Mouse (Mus musculus): ENCODE measurements around the gene Skp1a. TPM values are rescaled to one million over a fixed set of nuclear protein-coding genes. Genes with fewer than 3 reads are reported as not detected.
A peak's percentile ranks its signal among the peaks of the same experiment; 100 is the strongest.

Gene Skp1a
- polyA plus RNA-seq, 3 experiments from 2014 or later = 274 to 332 (median 300) TPM

DNA sequence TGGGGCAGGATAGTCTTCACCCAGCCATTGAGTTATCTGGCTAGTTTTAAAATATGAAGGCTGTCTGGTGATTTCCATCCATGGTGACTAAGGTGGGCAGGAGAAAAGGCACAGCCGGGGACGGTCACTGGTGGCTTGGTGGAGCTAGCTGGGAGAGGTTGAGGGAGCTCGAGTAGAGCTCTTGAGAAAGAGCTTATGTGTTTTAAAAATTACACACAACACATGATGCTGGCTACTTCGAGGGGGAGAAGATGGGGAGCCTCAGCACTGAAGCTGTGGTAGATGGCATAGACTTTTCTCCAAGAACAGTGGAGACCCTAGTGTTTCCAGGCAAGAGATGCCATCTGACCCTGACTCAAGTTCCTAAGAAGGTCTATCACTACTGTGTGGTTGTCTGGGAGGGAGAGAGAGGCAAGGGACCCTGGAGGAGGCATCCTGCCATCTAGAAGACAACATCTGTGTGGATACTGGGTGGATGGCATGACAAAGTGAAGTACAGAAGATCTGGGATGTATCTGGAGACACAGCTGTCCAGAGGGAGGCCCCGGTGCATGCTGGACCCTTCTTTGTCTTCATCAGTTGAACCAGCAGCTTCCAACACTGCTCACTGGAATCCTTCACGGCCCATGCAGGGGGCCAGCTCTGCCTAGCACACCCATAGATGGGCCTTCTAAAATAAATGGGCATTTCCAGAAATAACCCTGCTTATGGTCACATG, 45.8 kb downstream of the Skp1a start:
- ATAC-seq = no peak

DNA sequence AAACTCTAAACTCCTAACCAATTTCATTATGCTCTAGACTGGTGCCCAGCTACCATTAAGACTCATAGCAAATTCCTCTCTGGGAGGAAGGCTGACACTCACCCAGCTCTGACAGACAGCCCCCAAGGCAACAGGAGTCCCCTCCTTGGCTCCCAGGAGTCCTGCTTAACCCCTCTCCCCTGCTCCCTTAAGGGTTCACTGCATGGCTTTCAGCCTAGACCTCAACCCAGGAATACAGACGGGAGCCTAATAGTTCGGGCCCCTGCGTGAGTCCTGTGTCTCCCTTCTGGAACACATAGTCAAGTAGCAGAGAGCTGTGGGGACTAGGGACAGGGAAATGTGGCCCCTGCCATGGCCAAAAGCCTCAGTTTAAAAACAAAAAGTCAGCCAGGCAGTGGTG, 46.4 kb downstream of the Skp1a start:
- ATAC-seq = no peak

DNA sequence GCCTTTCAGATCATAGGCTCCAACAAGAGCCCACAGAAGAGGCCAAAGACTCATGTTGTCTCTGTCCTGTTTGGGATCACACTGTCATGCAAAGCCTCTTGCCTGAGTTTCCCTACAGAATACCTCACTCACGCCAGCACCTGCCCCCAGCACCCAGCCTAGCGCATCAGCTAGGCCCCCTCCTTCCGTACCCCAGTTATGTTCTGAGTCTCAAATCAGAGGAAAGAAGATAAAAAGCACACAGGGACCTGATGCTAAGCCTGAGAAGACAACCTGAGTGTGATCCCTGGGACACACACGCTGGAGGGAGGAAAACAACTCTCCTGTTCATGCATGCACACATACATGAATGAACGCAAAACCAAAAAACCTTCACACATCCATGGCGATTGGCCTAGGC, 47.2 kb downstream of the Skp1a start:
- no peak for ATAC-seq

DNA sequence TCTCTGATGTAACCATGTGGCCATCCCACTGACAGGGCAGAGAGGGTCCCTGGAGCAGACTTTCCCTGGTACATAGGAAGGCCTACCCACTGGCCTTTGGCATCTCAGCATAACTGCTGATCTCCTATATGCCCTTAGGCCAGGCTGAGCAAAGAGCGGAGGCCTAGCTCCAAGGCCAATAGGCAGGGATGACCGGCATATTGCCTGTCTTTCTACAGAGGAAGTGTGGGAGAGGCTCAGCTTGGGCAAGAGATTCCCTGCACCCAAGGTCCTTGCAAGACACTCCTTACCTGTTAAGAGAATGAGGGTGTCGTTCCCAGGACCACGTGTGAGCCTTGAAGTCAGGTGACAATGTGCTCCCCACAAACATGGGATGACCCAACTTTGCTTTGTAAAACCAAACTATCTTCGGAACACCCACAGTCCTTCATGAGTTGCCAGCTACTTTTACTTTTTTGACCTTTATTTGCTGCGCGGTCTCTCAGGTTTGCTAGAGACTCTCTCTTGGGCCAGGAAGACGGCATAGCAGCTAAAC, 47.9 kb downstream of the Skp1a start:
- no peak for ATAC-seq

DNA sequence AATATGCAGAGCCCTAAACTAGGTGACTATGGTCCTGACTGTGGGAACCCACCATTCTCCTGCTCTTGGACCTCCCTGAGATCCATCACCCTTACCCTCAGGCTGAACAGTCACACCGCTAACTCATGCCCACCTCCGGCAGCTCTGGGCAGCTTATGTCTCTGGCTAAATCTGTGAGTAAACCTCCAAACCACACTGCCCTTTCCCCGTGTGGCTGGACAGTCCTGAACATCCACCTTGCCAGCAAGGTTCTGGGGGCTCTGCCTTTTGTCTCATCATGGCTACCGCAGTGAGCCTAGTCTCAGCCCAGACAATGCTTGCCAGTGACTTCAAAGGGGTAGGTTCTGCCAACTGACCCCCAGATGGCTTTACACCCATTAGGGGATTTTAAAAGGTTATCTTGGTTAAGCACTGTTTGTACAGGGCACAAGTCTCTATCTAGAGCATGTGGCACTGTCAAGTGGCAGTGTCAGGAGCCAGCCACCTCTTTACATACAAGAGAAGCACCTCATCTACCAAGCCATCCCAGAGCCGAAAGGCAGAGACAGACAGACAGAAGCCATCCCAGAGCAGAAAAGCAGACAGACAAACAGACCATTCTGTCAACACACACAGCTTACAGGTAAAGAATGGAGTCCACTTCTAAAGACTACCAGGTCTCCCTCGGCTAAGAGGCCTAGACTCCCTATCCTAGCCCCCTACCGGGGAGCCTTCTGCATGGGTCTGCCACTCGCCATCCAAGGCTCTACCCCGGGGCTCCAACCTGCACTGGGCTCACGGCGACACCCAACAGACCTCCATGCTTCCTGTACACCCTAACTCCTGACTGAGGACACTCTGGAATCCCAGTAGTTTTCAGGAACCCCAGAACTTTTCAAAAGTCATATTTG, 49.0 kb downstream of the Skp1a start:
- no peak for ATAC-seq

DNA sequence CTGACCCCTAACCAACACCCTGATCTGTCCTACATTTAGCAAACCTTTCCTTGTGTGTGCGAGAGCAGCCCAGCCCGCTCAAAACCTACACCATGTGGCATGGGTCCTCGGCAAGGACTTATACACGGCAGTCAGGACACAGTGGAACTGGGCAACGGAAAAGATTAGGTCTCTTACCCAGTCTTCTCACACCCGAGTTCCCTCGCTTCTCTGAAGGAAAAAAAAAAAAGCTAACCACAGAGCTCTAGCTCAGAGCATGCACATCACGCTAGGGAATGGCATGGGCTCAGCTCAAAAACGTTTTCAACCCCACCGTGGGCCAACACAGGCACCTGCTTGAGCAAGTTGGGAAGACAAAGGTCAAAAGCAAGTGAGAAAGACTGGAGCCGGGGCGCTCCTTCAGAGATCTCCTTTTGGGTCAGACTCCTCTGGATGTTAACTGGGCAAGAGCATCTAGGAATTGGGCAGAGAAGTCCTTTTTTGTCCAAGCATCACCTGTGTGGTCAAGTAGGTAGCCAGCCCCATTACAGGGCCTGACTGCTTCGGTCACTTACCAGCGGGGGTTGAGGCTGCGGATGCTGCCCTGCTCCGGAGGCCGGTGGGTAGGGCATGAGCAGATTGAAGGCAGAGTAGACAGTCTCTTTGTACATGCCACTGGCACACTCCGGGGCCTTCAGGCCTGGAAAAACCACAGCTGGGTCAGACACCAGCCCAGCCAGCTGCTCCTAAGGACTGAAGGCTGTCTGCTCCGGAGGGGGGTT, 50.0 kb downstream of the Skp1a start:
- no peak for ATAC-seq

DNA sequence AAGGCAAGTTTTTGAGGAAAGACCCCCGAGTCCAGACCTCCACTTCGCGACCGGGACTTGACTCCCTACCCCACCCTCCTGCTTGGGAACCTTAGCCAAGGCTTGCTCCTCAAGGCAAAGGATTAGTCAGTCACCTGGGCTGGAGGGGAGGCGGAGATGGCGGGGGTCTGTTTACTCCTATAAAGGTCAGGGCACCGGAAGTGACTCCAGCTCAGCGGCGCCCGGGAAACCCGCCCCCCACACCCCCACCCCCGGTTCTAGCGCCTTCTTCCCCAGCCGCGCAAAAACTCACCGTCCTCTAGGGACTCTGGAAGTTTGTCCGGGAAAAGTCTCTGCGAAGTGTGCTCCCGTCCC, 50.6 kb downstream of the Skp1a start:
- peak; percentile 23 for ATAC-seq

DNA sequence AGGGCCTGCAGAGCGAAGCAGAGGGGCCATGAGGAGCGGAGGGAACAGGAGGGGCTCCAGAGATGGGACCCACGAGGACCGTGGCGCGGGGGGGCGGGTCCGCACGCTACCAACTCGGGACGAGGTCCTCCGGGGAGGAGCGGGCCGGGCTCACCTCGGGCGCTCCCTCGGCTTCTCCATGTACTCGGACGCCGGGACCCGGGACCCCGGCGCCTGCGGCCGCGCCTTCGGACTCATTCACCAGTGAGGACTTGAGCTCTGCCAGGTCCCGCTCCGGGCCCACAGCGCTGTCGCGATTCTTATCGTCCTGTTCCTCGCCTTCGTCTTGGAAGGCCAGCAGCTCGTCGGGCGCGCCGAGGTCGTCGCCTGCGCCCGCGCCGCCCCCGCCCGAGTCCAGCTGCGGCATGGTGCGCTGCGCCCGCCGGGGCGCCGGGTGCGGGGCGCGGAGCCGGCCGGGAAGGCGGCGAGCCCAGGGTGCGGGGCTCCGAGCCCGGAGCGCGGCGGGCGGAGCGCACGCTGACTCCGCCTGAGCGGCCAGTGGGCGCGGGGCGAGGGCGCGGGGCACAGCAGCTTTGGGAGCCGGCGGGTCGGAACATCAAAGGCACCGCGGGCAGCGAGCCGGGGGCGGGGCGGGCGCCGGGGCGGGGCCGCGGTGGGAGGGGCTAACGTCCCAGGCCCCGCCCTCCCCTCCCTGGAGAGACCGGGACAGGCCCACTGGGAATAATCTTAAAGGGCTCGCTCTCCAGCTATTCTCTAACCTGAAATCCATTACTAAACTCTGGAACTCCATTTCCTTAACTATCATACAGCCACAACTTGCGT, 51.2 kb downstream of the Skp1a start, which contains the start of gene Tcf7:
Gene Tcf7 (minus strand): TSS at position 241 of the 822 bp plus-strand sequence.
- no peak for ATAC-seq

DNA sequence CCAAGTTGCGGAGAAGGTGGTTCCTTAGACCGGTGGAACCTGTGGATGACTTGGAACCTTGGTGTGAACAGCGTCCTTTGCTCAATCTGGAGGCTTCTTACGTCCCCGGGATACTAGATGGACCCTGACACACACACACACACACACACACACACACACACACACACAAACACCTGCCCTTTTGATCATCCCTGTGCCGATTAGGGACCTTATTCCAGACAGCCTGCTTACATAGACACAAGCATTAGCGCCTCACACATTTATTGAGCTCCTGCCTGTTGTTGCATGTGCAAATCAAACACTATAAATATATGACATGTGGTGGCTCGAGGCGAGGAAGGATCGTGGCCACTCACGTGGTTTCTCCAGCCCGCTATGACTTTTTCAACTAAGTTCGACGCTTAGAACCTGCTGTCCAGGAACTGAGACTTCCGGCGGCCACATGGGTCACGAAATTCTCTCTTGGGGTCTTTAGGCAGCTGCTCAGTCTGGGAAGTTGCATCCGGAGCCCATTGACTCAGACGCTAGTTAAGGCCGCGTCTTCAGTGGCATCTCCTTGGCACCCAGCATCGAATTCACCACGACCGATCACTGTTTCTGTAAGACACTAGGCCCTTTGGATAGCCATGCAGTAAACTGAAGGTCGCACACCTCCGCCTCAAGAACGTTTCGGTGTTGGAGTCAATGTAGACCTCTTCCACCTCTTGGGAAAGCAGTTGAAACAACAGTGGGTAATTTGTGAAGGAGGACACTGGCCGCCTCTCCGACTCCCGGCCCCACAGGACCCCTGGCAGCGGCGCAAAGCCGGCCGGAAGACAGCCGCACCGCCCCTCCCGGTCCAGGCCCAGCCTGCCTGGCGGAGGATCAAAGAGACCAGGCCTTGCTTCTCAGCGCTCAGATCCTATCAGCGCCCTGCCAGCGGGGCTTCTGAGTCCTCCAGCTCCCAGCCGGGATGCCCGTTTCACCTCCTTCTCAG, 52.1 kb downstream of the Skp1a start:
- peak; percentile 55 for ATAC-seq

DNA sequence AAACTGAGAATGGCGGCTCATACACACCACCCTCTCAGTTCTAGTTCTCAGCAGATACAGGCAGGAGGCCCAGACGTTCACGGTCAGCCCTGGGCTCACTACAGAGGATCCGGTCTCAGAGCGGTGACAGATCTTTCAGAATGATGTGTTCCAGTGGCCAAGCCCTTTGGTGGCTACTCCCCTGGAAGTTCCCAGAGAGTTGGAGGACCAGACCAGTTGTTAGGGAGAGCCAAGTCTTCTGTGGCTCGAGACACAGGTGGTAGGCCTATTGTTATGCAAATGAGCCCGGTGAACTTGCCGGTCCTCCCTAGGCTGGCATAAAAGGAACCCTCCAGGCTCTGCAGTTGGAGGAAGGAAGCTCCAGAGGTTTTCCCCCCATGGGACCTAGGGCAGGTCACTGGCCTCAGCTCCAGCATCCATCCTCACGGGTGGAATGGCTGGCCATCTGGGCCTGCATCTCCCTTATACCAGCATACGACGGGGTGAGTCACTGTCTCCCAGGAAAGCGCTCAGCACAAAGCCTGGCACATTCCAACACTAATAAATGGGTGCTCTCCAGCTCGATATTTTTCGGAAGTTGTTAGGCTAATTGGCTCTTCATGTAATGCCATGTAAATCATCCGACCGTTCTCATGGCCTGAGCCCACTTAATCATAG, 54.6 kb downstream of the Skp1a start:
- ATAC-seq = no peak

DNA sequence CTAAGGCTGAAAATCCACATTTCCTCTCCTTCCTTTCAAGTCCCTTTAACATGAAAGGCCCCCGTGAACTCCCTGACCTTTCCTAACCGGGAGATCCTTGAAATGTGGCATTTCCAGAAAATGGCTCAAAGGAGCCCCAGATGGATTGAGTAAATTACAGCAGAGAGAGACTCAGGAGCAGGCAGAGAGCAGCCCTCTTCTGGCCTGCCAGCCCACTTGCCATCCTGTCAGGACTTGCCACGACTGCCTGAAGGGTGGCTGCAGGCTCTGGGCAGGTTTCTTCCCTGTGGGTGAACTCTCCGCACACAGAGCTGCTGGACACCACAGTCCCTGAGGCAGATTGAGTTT, 55.1 kb downstream of the Skp1a start:
- no peak for ATAC-seq

DNA sequence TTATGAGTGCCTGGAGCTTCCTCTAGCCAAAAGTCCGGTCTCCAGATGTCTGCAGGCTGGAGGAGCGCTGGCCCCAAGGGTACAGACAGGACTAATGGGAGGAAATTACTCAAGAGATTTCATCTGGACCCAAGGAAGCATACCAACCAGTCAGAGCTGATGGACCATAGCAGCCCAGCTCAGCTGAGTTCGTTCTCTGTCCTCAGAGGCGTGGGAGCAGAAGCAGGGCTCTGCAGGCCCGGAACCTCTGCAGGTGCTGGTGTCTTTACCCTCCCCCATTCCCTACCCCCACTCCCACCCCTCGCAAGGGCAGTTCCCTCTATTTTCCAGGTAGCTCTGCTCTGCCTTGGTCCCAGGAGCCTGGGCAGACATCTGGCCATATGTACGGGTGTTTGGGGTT, 60.6 kb downstream of the Skp1a start:
- no peak for ATAC-seq

DNA sequence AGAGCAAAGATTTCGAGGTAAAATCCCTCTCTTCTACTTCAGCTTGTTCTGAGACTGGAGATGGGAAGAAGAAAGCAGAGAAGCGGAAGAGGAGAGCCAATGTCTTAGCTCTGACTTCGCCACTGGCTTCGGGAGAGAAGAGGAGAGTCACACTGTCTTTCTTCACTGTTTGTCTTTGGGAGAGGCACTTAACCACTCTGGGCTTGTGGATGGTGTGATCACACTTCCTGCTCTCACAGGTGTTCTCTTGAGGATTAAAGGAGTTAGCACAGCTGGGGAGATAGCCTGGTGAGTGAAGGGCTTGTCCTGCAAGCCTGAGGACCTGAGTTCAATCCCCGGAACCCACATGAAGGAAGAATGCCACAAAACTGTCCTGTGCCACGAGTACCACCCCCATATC, 61.1 kb downstream of the Skp1a start:
- ATAC-seq = no peak

DNA sequence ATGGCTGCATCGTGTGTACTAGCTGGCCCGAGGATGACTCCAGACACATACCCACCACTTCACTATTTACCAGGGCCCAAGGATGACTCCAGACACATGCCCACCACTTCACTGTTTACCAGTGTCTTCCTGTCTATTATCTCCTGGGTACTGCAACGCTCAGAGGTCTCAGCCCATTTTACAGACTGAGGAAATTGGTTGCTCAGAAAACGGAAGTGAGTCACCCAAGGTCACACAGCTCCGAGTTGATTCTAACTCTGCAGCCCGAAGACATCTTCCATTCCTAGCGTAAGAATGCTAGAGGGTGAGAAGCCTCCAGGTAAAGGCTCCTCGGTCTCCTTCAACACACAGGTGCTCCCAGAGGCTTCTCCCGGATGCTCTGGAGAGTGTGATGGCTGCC, 62.3 kb downstream of the Skp1a start:
- peak; percentile 91 for ATAC-seq

Other genes starting within 250 kb of the Skp1a start
- gene Ube2b, start 231.2 kb upstream of the Skp1a start, polyA plus RNA-seq (2017; shearing (Covaris generic)) = 100 to 1,000 TPM; 175 to 228 (median 189) TPM
- 1 to 10 TPM; 5.7 to 6.7 (median 6.2) TPM for gene Cdkl3, start 227.8 kb upstream of the Skp1a start, polyA plus RNA-seq (2017; shearing (Covaris generic))
- 10 to 100 TPM; 14.5 to 15.1 (median 14.5) TPM for gene Ppp2ca, start 133.3 kb upstream of the Skp1a start, polyA plus RNA-seq (2017; shearing (Covaris generic))
- not detected for gene Olfr1373, start 86.5 kb upstream of the Skp1a start, polyA plus RNA-seq (2017; shearing (Covaris generic))
- gene Olfr1371, start 18.0 kb upstream of the Skp1a start, polyA plus RNA-seq (2017; shearing (Covaris generic)) = not detected
- 100 to 1,000 TPM; 144 to 447 (median 399) TPM for gene Tcf7, start 51.0 kb downstream of the Skp1a start, polyA plus RNA-seq (2017; shearing (Covaris generic))
- gene Vdac1, start 128.9 kb downstream of the Skp1a start, polyA plus RNA-seq (2017; shearing (Covaris generic)) = 100 to 1,000 TPM in 1 of 3 experiments, 10 to 100 TPM in 2; 67.6 to 143 (median 84.9) TPM
- 10 to 100 TPM; 36.1 to 45.4 (median 44.5) TPM for gene 9530068E07Rik, start 164.4 kb downstream of the Skp1a start, polyA plus RNA-seq (2017; shearing (Covaris generic))